Mouse (Mus musculus) forebrain, embryonic 16.5 days (tissue): ENCODE results near the gene Fhad1. TPM values are rescaled to one million over a fixed set of nuclear protein-coding genes. Genes with fewer than 3 reads are reported as not detected.

Experiments used
- ATAC-seq: fragments of 200-750 bp; cut with Nextera tagmentation; 2 replicates; pipeline ENCODE4 v1.8.0; 2017; ENCODE audit warnings: mild to moderate bottlenecking, moderate library complexity
- H3K27ac ChIP-seq: fragments of 300-500 bp; sonication (generic); 2 replicates; pipeline ENCODE4 v1.5.1; 2014; ENCODE audit warnings: low read length, control low read depth
- H3K27me3 ChIP-seq: fragments of 300-500 bp; sonication (generic); replicated peaks from 2 replicates; pipeline ENCODE4 v1.6.1; 2014; ENCODE audit warnings: low read length; ENCODE audit not compliant: control insufficient read depth, insufficient read depth
- H3K36me3 ChIP-seq: fragments of 300-500 bp; sonication (generic); 2 replicates; pipeline ENCODE4 v1.6.1; 2014; ENCODE audit not compliant: control insufficient read depth, insufficient read depth
- H3K4me1 ChIP-seq: fragments of 300-500 bp; sonication (generic); replicated peaks from 2 replicates; pipeline ENCODE4 v1.6.1; 2014; ENCODE audit warnings: low read length; ENCODE audit not compliant: control insufficient read depth, insufficient read depth
- H3K4me2 ChIP-seq: fragments of 300-500 bp; sonication (generic); 2 replicates; pipeline ENCODE4 v1.6.1; 2014; ENCODE audit warnings: mild to moderate bottlenecking, low read length, control low read depth
- H3K4me3 ChIP-seq: fragments of 300-500 bp; sonication (generic); replicated peaks from 2 replicates; pipeline ENCODE4 v1.5.1; 2014; ENCODE audit warnings: mild to moderate bottlenecking, low read length, control low read depth
- H3K9ac ChIP-seq: fragments of 300-500 bp; sonication (generic); replicated peaks from 2 replicates; pipeline ENCODE4 v1.6.1; 2014; ENCODE audit warnings: low read depth, low read length, control low read depth
- H3K9me3 ChIP-seq: fragments of 300-500 bp; sonication (generic); 2 replicates; pipeline ENCODE4 v1.6.1; 2016; ENCODE audit warnings: low read length; ENCODE audit not compliant: control insufficient read depth
- WGBS: fragments of 180-500 bp; shearing (Covaris S2); extraction: QIAGEN DNeasy Blood & Tissue Kit; methylation state at CpG from one replicate; pipeline ENCODE4 v1.1.7; 2014; 5-methylcytosine and 5-hydroxymethylcytosine counted together
- polyA plus RNA-seq: library from polyadenylated mRNA; unstranded; fragments of >200 nt; fragmentation: Nextera tagmentation; extraction: Ambion mirVana; gene quantifications from 2 replicates; pipeline ENCODE4 v1.2.1, GENCODE M21; 2015

Gene Fhad1
- polyA plus RNA-seq, 1 experiment from 2014 or later: 1.8 TPM

- Histone ChIP-seq H3K9me3 (no peaks in the 10 kb centered on the region), H3K27ac (no peak overlapping the region), H3K4me1 (peaks cover 11% of the 10 kb centered on the region), H3K4me2 (no peak overlapping the region), H3K4me3 (no peak overlapping the region), H3K9ac (no peak overlapping the region), H3K36me3 (no peaks in the 10 kb centered on the region), H3K27me3 (no peaks in the 10 kb centered on the region)
- ATAC-seq: no peak
- 82% methylated on average over 4 of the region's 4 CpGs for WGBS
Observed at GRCm38 (mm10) chr4:141879074-141879473, 135.8 kb downstream of the Fhad1 start.

- no peak overlapping the region for H3K4me2 ChIP-seq
- no peak overlapping the region for H3K9ac ChIP-seq
- no peaks in the 10 kb centered on the region for H3K27me3 ChIP-seq
- ATAC-seq: no peak
- no peaks in the 10 kb centered on the region for H3K36me3 ChIP-seq
- H3K4me3 ChIP-seq: no peak overlapping the region
- peaks cover 15% of the 10 kb centered on the region for H3K4me1 ChIP-seq
- no peak overlapping the region for H3K27ac ChIP-seq
- no peaks in the 10 kb centered on the region for H3K9me3 ChIP-seq
- WGBS: 80% methylated on average over 7 of the region's 7 CpGs
Observed at GRCm38 (mm10) chr4:141878621-141879020, 136.3 kb downstream of the Fhad1 start.

- peak; percentile 5 for ATAC-seq
- H3K4me1 ChIP-seq: peaks cover 44% of the 10 kb centered on the region
- 11% methylated on average over 8 of the region's 8 CpGs for WGBS
Observed at GRCm38 (mm10) chr4:141875481-141876108, 139.3 kb downstream of the Fhad1 start.

GRCm38 (mm10) chr4:141874601-141875460, 140.1 kb downstream of the Fhad1 start, which contains the start of gene Efhd2:
Gene Efhd2, minus strand, starts transcription at chr4:141874920.
- Histone ChIP-seq H3K9me3 (no peaks in the 10 kb centered on the region), H3K4me3 (peak within 1 kb of the TSS; percentile 87), H3K4me1 (peaks cover 46% of the 10 kb centered on the region), H3K9ac (peak within 1 kb of the TSS; percentile 87), H3K36me3 (no peaks in the 10 kb centered on the region), H3K4me2 (peak within 1 kb of the TSS; percentile 80), H3K27me3 (no peaks in the 10 kb centered on the region), H3K27ac (0 out of 2 replicates have a peak within 1 kb of the TSS, but pooled peaks have one; percentile 1)
- peak; percentile 92 for ATAC-seq
- WGBS: under 1% methylated on average over 68 of the region's 73 CpGs

More at GRCm38 (mm10) chr4:141875481-141876108, 139.3 kb downstream of the Fhad1 start:
- Histone ChIP-seq H3K36me3 (no peaks in the 10 kb centered on the region), H3K9me3 (no peaks in the 10 kb centered on the region), H3K27me3 (no peaks in the 10 kb centered on the region), H3K27ac (no peak overlapping the region), H3K4me2 (peak overlapping the region; percentile 80), H3K4me3 (peak overlapping the region; percentile 87), H3K9ac (peak overlapping the region; percentile 87)

- H3K27ac ChIP-seq: no peak overlapping the region
- 1% methylated on average over 19 of the region's 19 CpGs for WGBS
- H3K27me3 ChIP-seq: no peaks in the 10 kb centered on the region
- peak; percentile 3; the same call in 1 of the 2 replicates for ATAC-seq
- peaks cover 46% of the 10 kb centered on the region for H3K4me1 ChIP-seq
- H3K36me3 ChIP-seq: no peaks in the 10 kb centered on the region
- peak overlapping the region; percentile 80 for H3K4me2 ChIP-seq
- peak overlapping the region; percentile 87 for H3K9ac ChIP-seq
- H3K9me3 ChIP-seq: no peaks in the 10 kb centered on the region
- peak overlapping the region; percentile 87 for H3K4me3 ChIP-seq
Observed at GRCm38 (mm10) chr4:141874111-141874600, 140.7 kb downstream of the Fhad1 start.

GRCm38 (mm10) chr4:141872977-141873376, 141.9 kb downstream of the Fhad1 start:
- Histone ChIP-seq H3K36me3 (no peaks in the 10 kb centered on the region), H3K4me1 (peaks cover 46% of the 10 kb centered on the region), H3K4me2 (peak overlapping the region; percentile 80), H3K27ac (no peak overlapping the region), H3K27me3 (no peaks in the 10 kb centered on the region), H3K9ac (no peak overlapping the region; the same call in none of the 2 replicates), H3K9me3 (no peaks in the 10 kb centered on the region), H3K4me3 (peak overlapping the region; percentile 87)
- WGBS: 81% methylated on average over 9 of the region's 9 CpGs
- no peak for ATAC-seq

GRCm38 (mm10) chr4:141871909-141872308, 143.0 kb downstream of the Fhad1 start:
- peak overlapping the region; percentile 80 for H3K4me2 ChIP-seq
- 47% methylated on average over 9 of the region's 9 CpGs for WGBS
- peak overlapping the region; percentile 34; the same call in 1 of the 2 replicates for H3K27ac ChIP-seq
- H3K27me3 ChIP-seq: no peaks in the 10 kb centered on the region
- ATAC-seq: peak; percentile 3; the same call in 1 of the 2 replicates
- no peaks in the 10 kb centered on the region for H3K36me3 ChIP-seq
- no peaks in the 10 kb centered on the region for H3K9me3 ChIP-seq
- H3K9ac ChIP-seq: peak overlapping the region; percentile 1
- peak overlapping the region; percentile 87 for H3K4me3 ChIP-seq
- peaks cover 57% of the 10 kb centered on the region for H3K4me1 ChIP-seq

GRCm38 (mm10) chr4:141871333-141871725, 143.6 kb downstream of the Fhad1 start:
- no peak overlapping the region for H3K4me3 ChIP-seq
- no peaks in the 10 kb centered on the region for H3K9me3 ChIP-seq
- peak overlapping the region; percentile 80 for H3K4me2 ChIP-seq
- no peaks in the 10 kb centered on the region for H3K27me3 ChIP-seq
- peaks cover 63% of the 10 kb centered on the region for H3K4me1 ChIP-seq
- H3K27ac ChIP-seq: peak overlapping the region; percentile 34; the same call in 1 of the 2 replicates
- no peak for ATAC-seq
- peak overlapping the region; percentile 1; the same call in 1 of the 2 replicates for H3K9ac ChIP-seq
- 88% methylated on average over 3 of the region's 3 CpGs for WGBS
- no peaks in the 10 kb centered on the region for H3K36me3 ChIP-seq
